Mouse (Mus musculus) stomach, embryonic 15.5 days (tissue): Measurements from ENCODE around the gene Htr1f. TPM values are rescaled to one million over a fixed set of nuclear protein-coding genes. Genes with fewer than 3 reads are reported as not detected.
"Not testable (repeated sequence)": the region's sequence is repeated elsewhere in the genome, so short reads cannot be mapped to it uniquely, and the experiment has no call there.

Source experiments
- ATAC-seq: fragments of 200-750 bp; cut with Nextera tagmentation; 2 replicates; pipeline ENCODE4 v1.8.0; 2017; ENCODE audit warnings: low read depth, moderate number of reproducible peaks, moderate TSS enrichment; ENCODE audit not compliant: insufficient read depth, low FRiP score
- H3K27ac ChIP-seq: fragments of 300-500 bp; sonication (generic); 2 replicates; pipeline ENCODE4 v1.5.1; 2015; ENCODE audit warnings: mild to moderate bottlenecking, inconsistent platforms
- H3K27me3 ChIP-seq: fragments of 300-500 bp; sonication (generic); replicated peaks from 2 replicates; pipeline ENCODE4 v1.6.1; 2015; ENCODE audit warnings: inconsistent platforms
- H3K36me3 ChIP-seq: fragments of 300-500 bp; sonication (generic); 2 replicates; pipeline ENCODE4 v1.6.1; 2015; ENCODE audit warnings: inconsistent platforms
- H3K4me1 ChIP-seq: fragments of 300-500 bp; sonication (generic); 2 replicates; pipeline ENCODE4 v1.6.1; 2015; ENCODE audit warnings: inconsistent platforms
- H3K4me2 ChIP-seq: fragments of 300-500 bp; sonication (generic); 2 replicates; pipeline ENCODE4 v1.6.1; 2015; ENCODE audit warnings: mild to moderate bottlenecking, inconsistent platforms
- H3K4me3 ChIP-seq: fragments of 300-500 bp; sonication (generic); replicated peaks from 2 replicates; pipeline ENCODE4 v1.5.1; 2015; ENCODE audit warnings: inconsistent platforms
- H3K9ac ChIP-seq: fragments of 300-500 bp; sonication (generic); 2 replicates; pipeline ENCODE4 v1.6.1; 2015; ENCODE audit warnings: inconsistent platforms
- H3K9me3 ChIP-seq: fragments of 300-500 bp; sonication (generic); 2 replicates; pipeline ENCODE4 v1.6.1; 2016; ENCODE audit warnings: inconsistent platforms
- WGBS: fragments of 180-500 bp; shearing (Covaris S2); methylation state at CpG from one replicate; pipeline ENCODE4 v1.1.7; 2015; 5-methylcytosine and 5-hydroxymethylcytosine counted together
- polyA plus RNA-seq: library from polyadenylated mRNA; unstranded; fragments of >200 nt; fragmentation: Nextera tagmentation; extraction: Ambion mirVana; gene quantifications from 2 replicates; pipeline ENCODE4 v1.2.1, GENCODE M21; 2015

The Htr1f gene
- polyA plus RNA-seq: 0.06 TPM in 1 of 2 replicates, not detected in the other

GRCm38 (mm10) chr16:65105184-65105931 lies at the start of gene Htr1f:
Gene Htr1f (minus strand): TSS chr16:65105854.
- Histone ChIP-seq H3K9ac (0 out of 2 replicates have a peak within 1 kb of the TSS, but pooled peaks have one; percentile 6), H3K36me3 (no peaks in the 10 kb centered on the region), H3K9me3 (no peaks in the 10 kb centered on the region), H3K4me1 (peaks cover 7% of the 10 kb centered on the region; the same call in 1 of the 2 replicates), H3K27ac (no peak within 1 kb of the TSS), H3K27me3 (peaks cover 20% of the 10 kb centered on the region), H3K4me2 (peak within 1 kb of the TSS; percentile 81), H3K4me3 (peak within 1 kb of the TSS; percentile 39)
- WGBS: 4% methylated on average over 41 of the region's 41 CpGs
- no peak for ATAC-seq

GRCm38 (mm10) chr16:65139771-65140170 lies 34.1 kb upstream of the Htr1f start:
- H3K4me2 ChIP-seq: no peak overlapping the region

GRCm38 (mm10) chr16:65129391-65129790 lies 23.7 kb upstream of the Htr1f start:
- H3K4me3 ChIP-seq: no peak overlapping the region
- H3K36me3 ChIP-seq: no peaks in the 10 kb centered on the region
- no peaks in the 10 kb centered on the region for H3K27me3 ChIP-seq
- H3K4me2 ChIP-seq: no peak overlapping the region
- H3K9me3 ChIP-seq: no peaks in the 10 kb centered on the region
- H3K4me1 ChIP-seq: no peaks in the 10 kb centered on the region
- ATAC-seq: no peak
- 89% methylated on average over 2 of the region's 2 CpGs for WGBS
- H3K9ac ChIP-seq: no peak overlapping the region
- no peak overlapping the region for H3K27ac ChIP-seq

More at GRCm38 (mm10) chr16:65139771-65140170, 34.1 kb upstream of the Htr1f start:
- Histone ChIP-seq H3K36me3 (no peaks in the 10 kb centered on the region), H3K27me3 (no peaks in the 10 kb centered on the region), H3K4me1 (no peaks in the 10 kb centered on the region), H3K27ac (no peak overlapping the region), H3K9me3 (no peaks in the 10 kb centered on the region), H3K9ac (no peak overlapping the region), H3K4me3 (no peak overlapping the region)
- no peak for ATAC-seq
- 70% methylated on average over 2 of the region's 2 CpGs for WGBS

GRCm38 (mm10) chr16:65127846-65128245 lies 22.2 kb upstream of the Htr1f start:
- no peak for ATAC-seq
- no peaks in the 10 kb centered on the region for H3K4me1 ChIP-seq
- 78% methylated on average over 3 of the region's 3 CpGs for WGBS
- H3K4me2 ChIP-seq: no peak overlapping the region
- no peak overlapping the region for H3K27ac ChIP-seq
- H3K4me3 ChIP-seq: no peak overlapping the region
- no peaks in the 10 kb centered on the region for H3K27me3 ChIP-seq
- H3K36me3 ChIP-seq: no peaks in the 10 kb centered on the region
- no peak overlapping the region for H3K9ac ChIP-seq
- H3K9me3 ChIP-seq: no peaks in the 10 kb centered on the region

GRCm38 (mm10) chr16:65112221-65112620 lies 6.6 kb upstream of the Htr1f start:
- Histone ChIP-seq H3K9ac (no peak overlapping the region), H3K9me3 (no peaks in the 10 kb centered on the region), H3K27me3 (no peaks in the 10 kb centered on the region), H3K27ac (no peak overlapping the region), H3K36me3 (no peaks in the 10 kb centered on the region), H3K4me1 (no peaks in the 10 kb centered on the region), H3K4me3 (no peak overlapping the region), H3K4me2 (no peak overlapping the region)
- ATAC-seq: no peak
- 83% methylated on average over 1 of the region's 1 CpGs for WGBS

GRCm38 (mm10) chr16:65093552-65093951 lies 12.1 kb downstream of the Htr1f start:
- Histone ChIP-seq H3K36me3 (no peaks in the 10 kb centered on the region), H3K9me3 (no peaks in the 10 kb centered on the region)
- no peak for ATAC-seq

GRCm38 (mm10) chr16:65083475-65083874 lies 22.2 kb downstream of the Htr1f start:
- no peaks in the 10 kb centered on the region for H3K4me1 ChIP-seq
- H3K9ac ChIP-seq: no peak overlapping the region
- ATAC-seq: no peak
- no peaks in the 10 kb centered on the region for H3K36me3 ChIP-seq
- no peaks in the 10 kb centered on the region for H3K9me3 ChIP-seq
- WGBS: 28% methylated on average over 2 of the region's 2 CpGs
- no peak overlapping the region for H3K4me2 ChIP-seq
- no peak overlapping the region for H3K27ac ChIP-seq
- H3K4me3 ChIP-seq: no peak overlapping the region
- H3K27me3 ChIP-seq: no peaks in the 10 kb centered on the region

More at GRCm38 (mm10) chr16:65093552-65093951, 12.1 kb downstream of the Htr1f start:
- Histone ChIP-seq H3K27me3 (no peaks in the 10 kb centered on the region), H3K4me1 (no peaks in the 10 kb centered on the region), H3K27ac (no peak overlapping the region), H3K4me3 (no peak overlapping the region), H3K4me2 (no peak overlapping the region), H3K9ac (no peak overlapping the region)
- 90% methylated on average over 5 of the region's 5 CpGs for WGBS

- H3K27me3 ChIP-seq: no peaks in the 10 kb centered on the region
These were observed 35.8 kb downstream of the Htr1f start for GRCm38 (mm10) chr16:65069867-65070266.

GRCm38 (mm10) chr16:65066264-65066663 lies 39.4 kb downstream of the Htr1f start:
- Histone ChIP-seq H3K4me1 (no peaks in the 10 kb centered on the region), H3K4me3 (no peak overlapping the region), H3K9ac (no peak overlapping the region), H3K4me2 (no peak overlapping the region), H3K36me3 (no peaks in the 10 kb centered on the region), H3K9me3 (no peaks in the 10 kb centered on the region), H3K27me3 (no peaks in the 10 kb centered on the region), H3K27ac (no peak overlapping the region)
- ATAC-seq: no peak

More at GRCm38 (mm10) chr16:65069867-65070266, 35.8 kb downstream of the Htr1f start:
- no peak overlapping the region for H3K9ac ChIP-seq
- WGBS: 64% methylated on average over 1 of the region's 1 CpGs
- no peaks in the 10 kb centered on the region for H3K9me3 ChIP-seq
- no peak overlapping the region for H3K4me3 ChIP-seq
- H3K4me2 ChIP-seq: no peak overlapping the region
- H3K27ac ChIP-seq: no peak overlapping the region
- no peaks in the 10 kb centered on the region for H3K36me3 ChIP-seq
- no peaks in the 10 kb centered on the region for H3K4me1 ChIP-seq
- ATAC-seq: no peak

GRCm38 (mm10) chr16:65037660-65038425 lies 67.8 kb downstream of the Htr1f start:
- H3K9ac ChIP-seq, H3K27me3 ChIP-seq, H3K27ac ChIP-seq, H3K9me3 ChIP-seq, H3K36me3 ChIP-seq, ATAC-seq, H3K4me1 ChIP-seq, H3K4me3 ChIP-seq, H3K4me2 ChIP-seq: not testable (repeated sequence)
- 88% methylated on average over 5 of the region's 5 CpGs for WGBS

GRCm38 (mm10) chr16:65029675-65030074 lies 76.0 kb downstream of the Htr1f start:
- WGBS: 57% methylated on average over 1 of the region's 1 CpGs

GRCm38 (mm10) chr16:65022364-65022763 lies 83.3 kb downstream of the Htr1f start:
- ATAC-seq: no peak
- H3K27me3 ChIP-seq: no peaks in the 10 kb centered on the region
- H3K9ac ChIP-seq: no peak overlapping the region
- no peaks in the 10 kb centered on the region for H3K4me1 ChIP-seq
- H3K4me3 ChIP-seq: no peak overlapping the region
- H3K36me3 ChIP-seq: no peaks in the 10 kb centered on the region
- no peak overlapping the region for H3K4me2 ChIP-seq
- H3K27ac ChIP-seq: no peak overlapping the region
- H3K9me3 ChIP-seq: no peaks in the 10 kb centered on the region
- 66% methylated on average over 3 of the region's 3 CpGs for WGBS

More at GRCm38 (mm10) chr16:65029675-65030074, 76.0 kb downstream of the Htr1f start:
- Histone ChIP-seq H3K9me3 (no peaks in the 10 kb centered on the region), H3K4me2 (no peak overlapping the region), H3K9ac (no peak overlapping the region), H3K27me3 (no peaks in the 10 kb centered on the region), H3K4me3 (no peak overlapping the region), H3K27ac (no peak overlapping the region), H3K4me1 (no peaks in the 10 kb centered on the region), H3K36me3 (no peaks in the 10 kb centered on the region)
- ATAC-seq: peak; percentile 47; the same call in 1 of the 2 replicates
